Mouse (Mus musculus) erythroblast, embryonic 14.5 days (primary cell): ENCODE measurements around the gene Tsen2.

ENCODE experiments used
- GATA1 ChIP-seq: IDR thresholded peaks from 2 replicates; pipeline ENCODE4 v1.6.1; 2012; ENCODE audit warnings: low read length, inconsistent platforms, mixed read lengths
- TAL1 ChIP-seq: IDR thresholded peaks from 3 replicates; pipeline ENCODE4 v1.6.1; 2012; ENCODE audit warnings: low read length, inconsistent platforms, mixed read lengths

GRCm38 (mm10) chr6:115503038-115503437, 41.4 kb upstream of the Tsen2 start:
- no peak for TF ChIP-seq GATA1
- no peak for TF ChIP-seq TAL1
